Mouse (Mus musculus) cerebellum, adult 2 months (tissue): ENCODE data around the gene Fcf1.

Source experiments
- CTCF ChIP-seq: fragments of 200-500 bp; IDR thresholded peaks from 2 replicates; pipeline ENCODE4 v1.5.1; 2011; ENCODE audit warnings: low read depth, mild to moderate bottlenecking, control low read depth, low read length, moderate library complexity, borderline replicate concordance; ENCODE audit not compliant: insufficient read depth
- POLR2A ChIP-seq: fragments of 200-500 bp; IDR thresholded peaks from 2 replicates; pipeline ENCODE4 v1.6.1; 2011; ENCODE audit warnings: low read length, control low read depth, borderline replicate concordance; ENCODE audit not compliant: insufficient read depth

DNA sequence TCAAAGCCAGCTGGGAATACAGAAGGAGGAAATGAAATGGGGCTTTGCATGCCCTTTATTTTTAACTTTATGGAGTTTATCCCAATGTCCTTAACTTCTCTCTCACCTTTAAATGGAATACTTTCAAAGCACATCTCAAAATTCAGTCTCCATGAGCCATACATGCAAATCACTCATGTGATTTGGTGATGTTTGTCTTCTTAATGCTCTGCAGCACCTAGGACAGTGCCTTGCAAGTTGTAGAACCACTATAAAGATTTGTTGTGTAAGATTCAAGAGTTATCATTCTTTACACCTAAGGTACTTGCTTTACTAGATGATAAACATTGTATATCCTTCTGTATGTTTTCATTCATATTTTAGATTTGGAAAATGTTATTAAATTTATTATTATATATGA lies 28.4 kb downstream of the Fcf1 start:
- TF ChIP-seq CTCF (no peak), POLR2A (no peak)
